Mouse (Mus musculus): ENCODE measurements at regions not wholly inside any gene's neighbourhood (a gene's known extent, or its start where the extent isn't known, plus 50 kb on each side); places are given as distances from the start of the nearest gene placed in this dataset.

GRCm38 (mm10) chr15:62952487-62953214, 892.3 kb downstream of the Gsdmc2 start:
- ATAC-seq (replicated peaks; ENCODE audit: low FRiP score, poor library complexity, severe bottlenecking), result no peak

GRCm38 (mm10) chr15:62939416-62939815, 905.6 kb downstream of the Gsdmc2 start:
- no peak for ATAC-seq (replicated peaks; ENCODE audit: low FRiP score, poor library complexity, severe bottlenecking)

- ATAC-seq (replicated peaks; ENCODE audit: low FRiP score, poor library complexity, severe bottlenecking), result no peak
Observed at GRCm38 (mm10) chr15:62937756-62938155, 907.2 kb downstream of the Gsdmc2 start.

GRCm38 (mm10) chr15:62934522-62935189, 910.3 kb downstream of the Gsdmc2 start:
- no peak for ATAC-seq (replicated peaks; ENCODE audit: low FRiP score, poor library complexity, severe bottlenecking)

DNA sequence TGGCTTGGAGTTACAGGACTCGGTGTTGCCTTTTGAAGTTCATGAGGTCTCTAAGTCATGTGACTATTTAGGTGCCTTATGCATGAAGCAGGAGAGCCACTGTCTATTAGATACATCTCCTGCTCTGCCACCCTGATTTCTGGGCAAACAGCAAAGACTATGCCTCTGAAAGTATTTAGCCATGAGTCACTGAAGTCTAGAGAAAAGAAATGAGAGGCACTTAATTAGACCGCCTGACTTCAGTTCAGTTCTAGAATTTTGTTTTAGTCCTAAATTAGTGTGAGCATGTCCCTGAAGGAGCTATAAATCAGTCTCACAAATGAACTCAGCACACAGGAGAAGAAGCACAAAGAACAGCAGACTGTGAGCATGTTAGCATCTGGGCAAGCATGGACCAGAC, 924.5 kb downstream of the Gsdmc2 start:
- ATAC-seq (replicated peaks; ENCODE audit: low FRiP score, poor library complexity, severe bottlenecking), result no peak

DNA sequence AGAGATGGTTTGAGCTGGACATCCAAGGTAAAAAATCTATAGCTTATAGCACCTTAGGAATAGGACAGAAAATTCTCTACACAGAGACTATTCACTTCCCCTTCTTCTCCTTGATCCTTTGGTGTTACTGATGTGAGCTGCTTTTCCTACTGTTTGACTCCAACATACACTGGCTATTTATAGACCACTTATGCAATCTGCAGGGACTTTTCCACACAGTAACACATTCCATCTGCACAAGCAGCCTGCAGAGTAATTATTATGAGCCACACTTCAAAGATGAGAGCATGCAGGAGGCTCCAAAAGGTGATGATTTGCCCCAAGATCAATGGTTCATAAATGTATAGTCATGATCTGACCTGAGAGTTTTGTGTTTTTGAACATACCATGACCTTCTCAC, 925.7 kb downstream of the Gsdmc2 start:
- ATAC-seq (replicated peaks; ENCODE audit: low FRiP score, poor library complexity, severe bottlenecking), result no peak

DNA sequence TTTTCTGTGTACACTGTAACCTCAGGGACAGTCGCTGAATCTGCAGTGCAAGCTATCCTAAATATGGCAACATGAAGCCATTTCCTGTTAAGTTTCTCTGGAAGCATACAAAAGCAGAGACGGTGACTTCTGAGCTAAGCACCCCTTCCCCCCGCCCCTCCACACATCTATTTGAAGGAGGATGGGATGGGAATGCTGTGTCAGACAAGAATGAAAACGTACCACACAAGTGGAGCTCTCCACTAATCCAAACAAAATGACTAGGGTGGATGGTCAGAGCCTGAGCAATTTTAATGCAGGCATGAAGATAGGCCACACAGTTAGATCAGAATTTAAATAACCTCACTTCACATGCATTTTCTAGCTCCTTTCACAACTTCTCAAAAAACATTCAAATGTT, 936.6 kb downstream of the Gsdmc2 start:
- no peak for ATAC-seq (replicated peaks; ENCODE audit: low FRiP score, poor library complexity, severe bottlenecking)

DNA sequence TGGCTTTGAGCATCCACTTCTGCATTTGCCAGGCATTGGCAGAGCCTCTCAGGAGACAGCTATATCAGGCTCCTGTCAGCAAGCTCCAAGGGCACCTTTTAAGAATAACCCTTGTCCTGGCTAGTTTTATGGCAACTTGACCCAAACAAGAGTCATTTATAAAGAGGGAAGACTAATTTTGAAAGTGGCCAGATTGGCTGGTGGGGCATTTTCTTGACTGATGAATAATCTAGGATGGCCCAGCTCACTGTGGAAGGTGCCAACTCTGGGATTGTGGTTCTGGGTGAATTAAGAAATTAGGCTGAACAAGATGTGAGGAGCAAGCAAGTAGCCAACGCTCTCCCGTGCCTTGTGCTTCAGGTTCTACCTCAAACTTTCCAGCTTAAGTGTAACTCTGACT, 937.8 kb downstream of the Gsdmc2 start:
- no peak for ATAC-seq (replicated peaks; ENCODE audit: low FRiP score, poor library complexity, severe bottlenecking)

- no peak for ATAC-seq (replicated peaks; ENCODE audit: low FRiP score, poor library complexity, severe bottlenecking)
Observed at GRCm38 (mm10) chr15:62903047-62903822, 941.7 kb downstream of the Gsdmc2 start.

DNA sequence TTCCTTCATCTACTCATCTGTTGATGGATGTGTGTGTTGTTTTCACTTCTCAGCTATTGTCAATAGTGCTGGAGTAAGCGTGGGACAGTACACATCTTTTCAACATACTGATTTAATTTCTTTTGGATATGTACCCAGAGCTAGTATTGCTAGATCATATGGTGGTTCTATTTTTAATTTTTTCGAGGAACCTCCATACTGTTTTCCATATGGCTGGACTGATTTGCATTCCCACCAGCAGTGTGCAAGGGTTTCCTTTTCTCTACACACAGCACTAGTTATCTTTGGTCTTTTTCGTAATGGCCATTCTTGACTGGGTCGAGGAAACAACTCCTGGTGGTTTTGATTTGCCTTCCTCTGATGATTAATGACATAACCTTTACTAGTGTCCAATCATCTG, 943.0 kb downstream of the Gsdmc2 start:
- no peak for ATAC-seq (replicated peaks; ENCODE audit: low FRiP score, poor library complexity, severe bottlenecking)

DNA sequence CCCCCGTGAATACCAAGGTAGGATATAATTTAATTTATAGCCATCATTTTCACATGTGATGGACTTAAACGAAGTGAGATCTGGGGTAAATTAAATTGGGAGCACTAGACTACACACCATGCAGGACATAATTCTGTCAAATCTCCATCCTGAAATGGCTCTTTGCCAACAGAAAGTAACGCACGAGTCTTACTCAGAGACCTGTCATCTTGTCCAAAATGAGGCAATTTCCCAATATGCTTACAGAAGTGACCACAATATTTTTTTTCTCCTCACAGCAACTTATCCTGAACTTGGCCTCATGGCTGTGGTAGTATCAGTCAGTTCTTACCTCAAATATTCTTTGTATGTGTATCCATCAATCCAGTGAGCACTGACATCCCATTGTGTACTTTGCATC, 955.2 kb downstream of the Gsdmc2 start:
- no peak for ATAC-seq (replicated peaks; ENCODE audit: low FRiP score, poor library complexity, severe bottlenecking)

DNA sequence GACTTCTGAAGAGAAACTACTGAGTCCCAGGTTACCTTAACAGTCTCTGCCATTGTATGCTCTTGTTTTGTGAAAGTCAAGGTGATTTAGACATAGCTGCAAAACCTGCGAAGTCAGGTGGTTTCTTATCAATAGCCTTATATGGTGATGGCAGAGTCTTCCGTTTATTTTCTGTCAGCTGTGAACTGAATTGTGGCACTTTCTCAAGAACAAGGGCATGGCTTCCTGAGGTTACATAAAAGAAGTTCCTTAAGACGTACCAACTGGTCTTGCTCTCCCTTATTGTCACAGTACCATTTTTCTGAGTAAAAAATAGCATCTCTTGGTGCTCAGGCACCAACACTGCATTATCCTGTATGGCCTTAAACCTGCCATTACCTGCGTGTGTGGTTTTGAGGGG, 959.6 kb downstream of the Gsdmc2 start:
- ATAC-seq (replicated peaks; ENCODE audit: low FRiP score, poor library complexity, severe bottlenecking), result no peak

DNA sequence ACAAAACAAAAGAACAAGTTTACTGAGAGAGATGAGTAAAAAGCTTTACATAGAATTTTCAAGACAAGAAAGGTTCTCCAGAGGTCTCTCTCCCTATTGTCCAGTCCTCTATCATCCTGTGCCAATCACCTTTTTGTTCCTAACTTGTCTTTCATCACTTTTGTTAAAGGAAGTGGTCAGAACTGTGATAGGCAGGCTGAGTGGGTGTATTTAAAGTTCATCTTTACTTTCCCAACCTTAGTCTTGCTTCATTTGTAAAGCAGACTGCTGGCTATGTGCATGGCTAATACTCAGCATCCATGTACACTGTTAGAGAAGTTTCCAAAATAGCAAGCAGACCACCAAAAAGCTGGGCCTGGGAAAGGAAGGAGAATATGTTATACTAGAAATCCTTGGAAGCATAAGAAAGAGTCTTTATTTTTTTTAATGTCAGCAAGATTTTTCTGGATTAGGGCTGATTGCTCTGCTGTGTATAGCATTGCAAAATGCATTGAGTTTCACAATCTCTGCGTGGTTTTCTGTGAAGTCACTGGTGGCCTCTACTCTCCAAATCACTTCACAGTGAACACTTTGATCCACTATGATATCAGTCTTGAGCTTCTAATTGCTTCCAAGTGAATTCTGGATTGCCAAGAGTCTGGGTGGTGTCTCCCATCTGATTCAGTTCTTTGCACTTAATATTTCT, 973.8 kb downstream of the Gsdmc2 start:
- no peak for ATAC-seq (replicated peaks; ENCODE audit: low FRiP score, poor library complexity, severe bottlenecking)

DNA sequence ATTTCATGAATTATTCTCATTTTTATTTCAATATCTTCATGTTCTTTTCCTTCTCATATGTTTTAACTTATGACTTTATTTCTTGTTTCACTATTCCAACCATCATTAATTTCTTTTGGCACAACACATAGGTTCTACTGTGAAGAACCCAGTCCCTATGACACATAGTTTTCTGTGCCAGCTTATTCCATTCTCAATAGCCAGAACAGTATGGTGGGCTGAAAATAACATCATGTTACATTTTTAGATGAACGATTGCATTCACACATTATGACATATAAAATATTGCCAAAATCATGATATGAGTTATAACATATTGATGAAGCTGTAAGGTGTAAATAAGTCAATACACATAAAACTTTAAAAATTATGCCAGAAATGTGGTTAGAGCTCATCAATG, 982.4 kb downstream of the Gsdmc2 start:
- no peak for ATAC-seq (replicated peaks; ENCODE audit: low FRiP score, poor library complexity, severe bottlenecking)

DNA sequence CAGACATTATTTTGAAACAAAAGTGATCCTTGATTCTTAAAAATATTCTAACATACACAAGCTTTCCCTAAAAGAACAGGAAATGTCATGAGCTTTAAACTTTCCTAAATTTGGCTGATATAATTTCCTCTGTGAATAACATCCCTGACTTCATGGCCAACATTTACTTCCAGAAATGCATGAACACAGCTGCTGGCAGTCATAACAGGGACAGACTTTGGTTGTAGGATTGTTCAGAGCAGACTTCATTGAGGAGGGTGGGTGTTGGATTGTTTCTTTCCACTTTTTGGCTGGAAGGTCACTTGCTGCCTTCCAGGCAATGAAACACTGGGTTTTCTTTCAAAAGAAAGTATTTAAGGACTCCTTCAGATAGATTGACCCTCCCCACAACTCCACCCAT, 983.6 kb downstream of the Gsdmc2 start:
- no peak for ATAC-seq (replicated peaks; ENCODE audit: low FRiP score, poor library complexity, severe bottlenecking)

DNA sequence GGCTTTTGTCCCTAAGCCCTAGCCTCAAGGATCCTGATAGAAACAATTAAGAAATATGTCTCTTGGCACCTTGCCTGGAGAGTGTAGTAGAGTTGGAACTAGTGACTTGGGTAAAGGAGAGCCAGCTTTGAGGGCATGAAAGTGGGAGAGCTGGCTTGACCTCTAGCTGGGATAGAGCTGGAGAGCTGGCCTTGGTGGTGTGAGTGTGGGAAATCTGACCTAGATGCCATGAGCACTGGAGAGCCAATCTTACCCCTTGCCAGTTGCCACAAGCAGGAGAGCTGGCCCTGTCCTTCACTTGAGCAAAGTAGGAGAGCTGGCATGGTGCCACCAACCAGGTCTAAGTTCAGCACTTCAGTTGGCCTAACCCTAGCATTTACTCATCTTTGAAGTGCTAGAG, 995.7 kb downstream of the Gsdmc2 start:
- no peak for ATAC-seq (replicated peaks; ENCODE audit: low FRiP score, poor library complexity, severe bottlenecking)

- no peak for ATAC-seq (replicated peaks; ENCODE audit: low FRiP score, poor library complexity, severe bottlenecking)
Observed at GRCm38 (mm10) chr15:62845884-62846283, 999.1 kb downstream of the Gsdmc2 start.

DNA sequence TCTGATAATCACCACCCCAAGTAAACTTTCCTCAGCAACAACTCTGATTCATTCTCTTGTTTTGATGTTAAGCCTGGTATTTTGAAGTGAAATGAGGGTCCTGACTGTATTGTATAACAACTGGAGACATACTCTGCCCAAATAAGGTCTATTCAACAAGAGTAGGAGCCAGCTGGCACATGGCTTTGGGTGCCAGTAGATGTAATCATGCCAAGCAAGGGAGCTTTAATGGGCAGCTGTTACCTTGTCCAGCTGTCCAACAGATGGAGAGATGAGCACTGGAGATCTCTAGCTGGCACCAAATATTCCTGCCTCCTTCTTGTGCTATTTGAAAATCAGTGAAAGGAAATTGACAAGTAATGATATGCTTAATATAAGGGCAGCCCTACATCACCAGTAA, 1019.4 kb downstream of the Gsdmc2 start:
- ATAC-seq (replicated peaks; ENCODE audit: low FRiP score, poor library complexity, severe bottlenecking), result no peak

GRCm38 (mm10) chr15:62823861-62824518, 1021.0 kb downstream of the Gsdmc2 start:
- no peak for ATAC-seq (replicated peaks; ENCODE audit: low FRiP score, poor library complexity, severe bottlenecking)

- no peak for ATAC-seq (replicated peaks; ENCODE audit: low FRiP score, poor library complexity, severe bottlenecking)
Observed at GRCm38 (mm10) chr15:62822305-62822704, 1022.7 kb downstream of the Gsdmc2 start.

All from erythroblast, adult 5-6 weeks (primary cell).